Mouse (Mus musculus) G1E (cell line): ENCODE measurements around the gene Klhl2.

Source experiments
- CTCF ChIP-seq: IDR thresholded peaks from 2 replicates; pipeline ENCODE4 v1.5.1; 2012; ENCODE audit warnings: low read depth, low read length, inconsistent platforms, mixed read lengths
- GATA1 ChIP-seq: IDR thresholded peaks from 2 replicates; pipeline ENCODE4 v1.6.1; 2012; ENCODE audit warnings: borderline replicate concordance, low read length, inconsistent platforms, mixed read lengths
- POLR2AphosphoS5 ChIP-seq: IDR thresholded peaks from 2 replicates; pipeline ENCODE4 v1.6.1; 2012; ENCODE audit warnings: low read depth, low read length, inconsistent platforms; ENCODE audit not compliant: insufficient replicate concordance
- TAL1 ChIP-seq: conservative IDR thresholded peaks from 2 replicates; pipeline ENCODE4 v1.6.1; 2012; ENCODE audit warnings: low read depth, low read length, inconsistent platforms, mixed read lengths

- TF ChIP-seq CTCF (no peak), POLR2AphosphoS5 (no peak), TAL1 (no peak), GATA1 (no peak)
Measured at GRCm38 (mm10) chr8:64829921-64830320, 19.9 kb downstream of the Klhl2 start.
